Mouse (Mus musculus) lung, adult 2 months (tissue): ENCODE data around the gene Tbxas1.
A peak's percentile ranks its signal among the peaks of the same experiment; 100 is the strongest.

Experiments used
- CTCF ChIP-seq: fragments of 200-500 bp; IDR thresholded peaks from 2 replicates; pipeline ENCODE4 v1.5.1; 2011; ENCODE audit warnings: mild to moderate bottlenecking, low read length, control low read depth; ENCODE audit not compliant: insufficient read depth
- POLR2A ChIP-seq: fragments of 200-500 bp; IDR thresholded peaks from 2 replicates; pipeline ENCODE4 v1.6.1; 2011; ENCODE audit warnings: low read depth, mild to moderate bottlenecking, control low read depth, low read length, borderline replicate concordance; ENCODE audit errors: extremely low read depth

- TF ChIP-seq CTCF, result peak; percentile 53
- no peak for TF ChIP-seq POLR2A
Measured at GRCm38 (mm10) chr6:38910828-38911559, 35.8 kb downstream of the Tbxas1 start.
